Mouse (Mus musculus) megakaryocyte, embryonic 14.5 days (primary cell): ENCODE data around the gene Olfr615.

Experiments
- FLI1 ChIP-seq: IDR thresholded peaks from 2 replicates; pipeline ENCODE4 v1.6.1; 2012; ENCODE audit warnings: low read length, inconsistent platforms, mixed read lengths
- GATA1 ChIP-seq: IDR thresholded peaks from 3 replicates; pipeline ENCODE4 v1.6.1; 2012; ENCODE audit warnings: mixed read lengths, low read length, inconsistent platforms, borderline replicate concordance

GRCm38 (mm10) chr7:103589803-103590202, 33.9 kb downstream of the Olfr615 start, which contains the start of gene Olfr618:
- TF ChIP-seq FLI1 (no peak), GATA1 (no peak)
